Mouse (Mus musculus): ENCODE results near the gene Fv1.

Gene Fv1

DNA sequence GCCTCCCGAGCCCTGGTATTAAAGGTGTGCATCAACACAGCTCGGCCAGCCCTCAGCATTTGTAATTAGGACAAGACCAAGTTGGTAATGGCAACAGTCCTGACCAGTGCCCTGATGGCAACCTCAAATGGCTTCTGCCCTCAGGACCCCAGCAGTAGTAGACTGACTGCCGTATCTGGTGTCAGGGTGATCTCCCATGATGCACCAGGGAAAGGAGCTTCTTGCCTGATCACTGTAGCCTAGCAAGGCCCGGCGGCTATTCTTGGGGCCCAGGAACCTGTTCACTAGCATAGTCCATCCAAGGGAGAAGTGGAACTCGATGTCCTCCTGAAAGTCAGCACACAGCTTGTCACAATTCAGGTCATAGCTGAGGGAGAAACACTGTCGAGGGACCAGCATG, 13.0 kb downstream of the Fv1 start:
- in situ Hi-C loops (cut with MboI; ENCODE audit: unreplicated experiment in 2 of 2), result no loop called here

DNA sequence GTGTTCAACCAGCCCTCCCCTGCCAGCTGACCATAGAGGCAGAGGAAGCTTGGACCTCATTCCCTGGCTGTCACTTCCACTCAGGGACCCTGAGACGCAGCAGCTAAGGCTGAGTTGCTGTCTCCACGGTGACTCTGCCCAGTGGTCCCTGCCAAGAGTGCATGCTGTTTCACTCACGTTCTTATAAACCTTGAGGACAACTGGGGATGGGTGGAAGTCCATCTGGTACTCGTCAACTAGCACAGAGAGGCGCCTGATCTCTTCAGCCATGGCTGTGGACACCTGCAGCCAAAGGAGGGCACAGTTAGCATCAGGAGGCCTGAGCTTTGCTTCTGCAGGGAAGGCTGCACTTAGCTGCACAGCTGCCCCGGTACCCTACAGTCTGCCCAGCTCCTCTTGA, 14.3 kb downstream of the Fv1 start:
- in situ Hi-C loops (cut with MboI; ENCODE audit: unreplicated experiment in 2 of 2), result no loop called here

DNA sequence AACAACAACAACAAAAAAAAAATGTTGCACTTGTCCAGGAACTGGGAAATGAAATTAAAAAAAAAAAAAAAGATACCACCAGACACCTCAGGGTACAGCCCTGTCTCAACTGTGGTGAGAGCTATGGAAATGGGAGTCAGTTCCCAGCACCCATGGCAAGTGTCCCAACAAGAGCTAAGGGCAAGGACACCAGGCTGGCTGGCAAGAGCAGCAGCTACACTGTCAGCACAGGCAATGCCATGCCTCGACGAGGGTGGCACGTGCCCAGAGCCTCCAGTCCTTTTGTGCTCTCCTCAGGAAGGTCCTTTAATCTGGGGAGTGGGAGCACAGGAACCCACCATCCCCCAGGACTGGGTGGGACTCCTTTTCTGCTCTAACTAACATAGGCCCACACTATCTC, 15.4 kb downstream of the Fv1 start:
- in situ Hi-C loops (cut with MboI; ENCODE audit: unreplicated experiment in 2 of 2), result no loop called here

DNA sequence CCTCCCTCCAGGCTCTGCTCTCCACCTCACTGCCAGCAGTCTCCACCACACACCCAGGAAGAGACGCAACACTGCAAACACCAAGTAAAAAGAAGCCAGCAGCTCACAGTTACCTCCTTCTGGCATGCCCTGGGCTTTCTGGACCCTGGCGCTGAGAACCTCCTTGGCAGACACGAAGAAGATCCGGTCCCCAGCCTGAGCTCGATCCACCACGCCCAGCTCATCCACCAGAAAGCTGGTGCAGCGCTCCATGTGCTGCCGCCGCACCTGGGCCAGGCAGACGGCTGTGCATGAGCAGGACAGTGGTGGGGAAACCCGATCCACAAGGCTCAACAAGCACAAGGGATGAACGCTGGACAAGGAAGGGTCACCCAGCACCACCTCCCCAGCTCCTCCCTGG, 17.4 kb downstream of the Fv1 start:
- in situ Hi-C loops (cut with MboI; ENCODE audit: unreplicated experiment in 2 of 2), result no loop called here

DNA sequence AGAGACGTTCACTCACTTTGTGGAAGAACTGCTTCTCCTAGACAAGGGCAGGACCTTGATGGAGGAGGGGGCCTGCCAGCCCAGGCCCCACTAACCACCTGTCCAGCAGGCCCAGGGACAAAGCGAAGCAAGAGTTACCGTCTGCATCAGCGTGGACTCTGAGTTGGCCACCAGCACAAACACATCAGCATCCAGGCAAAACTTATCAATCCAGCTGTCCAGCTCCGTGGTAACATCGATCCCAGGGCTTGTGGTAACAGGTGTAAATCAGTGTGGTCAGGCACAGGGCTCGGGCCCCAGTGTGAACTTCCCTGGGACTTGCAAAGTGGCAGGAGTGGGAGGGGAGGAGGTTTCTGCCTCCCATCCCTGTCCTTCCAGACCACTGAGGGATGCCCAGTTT, 18.5 kb downstream of the Fv1 start:
- in situ Hi-C loops (cut with MboI; ENCODE audit: unreplicated experiment in 2 of 2), result no loop called here

DNA sequence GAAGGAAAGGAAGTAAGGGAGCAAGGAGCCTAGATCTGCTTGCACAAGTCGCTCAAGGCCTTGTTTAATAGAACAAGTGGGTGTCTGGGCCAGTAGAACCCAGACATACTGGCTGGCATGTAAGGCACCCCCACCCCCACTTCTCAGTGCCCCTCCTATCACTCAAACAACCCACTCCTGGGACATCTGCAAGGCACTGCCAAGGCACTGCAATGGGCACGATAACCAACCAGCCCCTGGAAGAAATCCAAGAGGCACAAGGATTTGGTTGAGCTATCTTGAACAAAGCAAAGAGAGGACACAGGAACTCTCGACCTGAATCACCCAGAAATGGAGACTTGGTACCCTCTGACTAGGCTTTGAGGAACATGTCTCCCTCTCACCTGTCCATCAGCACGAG, 19.5 kb downstream of the Fv1 start:
- in situ Hi-C loops (cut with MboI; ENCODE audit: unreplicated experiment in 2 of 2), result no loop called here

DNA sequence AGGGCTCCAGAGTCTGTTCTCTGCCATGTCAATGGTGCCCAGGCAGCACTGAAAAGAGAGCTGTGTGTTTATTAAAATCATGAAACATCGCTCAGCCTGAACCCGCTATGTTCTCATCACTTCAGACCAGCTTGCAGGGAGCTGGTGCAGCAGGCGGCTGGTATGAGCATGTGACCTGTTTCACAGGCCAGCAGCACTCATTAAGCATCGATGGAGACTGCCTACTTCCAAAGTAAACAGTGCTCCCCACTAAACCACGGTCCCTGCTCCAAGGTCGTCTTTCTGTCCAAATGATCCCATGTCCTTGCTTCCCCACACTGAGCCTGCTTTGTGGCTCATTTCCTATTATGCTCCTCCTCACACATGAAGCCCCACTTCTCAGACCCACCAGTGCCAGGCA, 21.6 kb downstream of the Fv1 start:
- in situ Hi-C loops (cut with MboI; ENCODE audit: unreplicated experiment in 2 of 2), result no loop called here

DNA sequence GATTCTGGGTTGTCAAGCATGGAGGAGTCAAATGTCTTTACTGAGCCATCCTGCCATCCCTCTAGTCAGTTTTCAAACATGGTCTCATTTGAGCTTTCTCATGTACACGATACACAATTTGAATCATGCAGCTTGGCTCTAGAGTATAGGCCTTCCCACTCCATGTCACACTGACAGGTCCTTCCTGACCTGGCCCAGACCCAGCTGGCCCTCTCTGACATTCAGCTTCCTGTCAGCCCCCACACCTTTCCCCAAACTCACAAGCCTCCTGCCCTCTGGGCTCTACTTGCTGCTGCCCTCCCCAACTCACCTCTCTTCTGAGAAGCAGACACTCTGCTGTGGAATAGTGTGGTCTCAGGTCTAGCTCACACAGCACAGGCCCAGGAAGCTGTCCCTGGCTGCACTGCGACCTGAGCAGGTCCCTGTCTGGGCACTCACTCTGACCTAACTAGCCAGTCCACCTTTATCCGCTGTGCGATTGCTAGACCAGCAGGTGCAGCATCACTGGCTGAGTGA, 27.1 kb downstream of the Fv1 start:
- in situ Hi-C loops (cut with MboI; ENCODE audit: unreplicated experiment in 2 of 2), result no loop called here

DNA sequence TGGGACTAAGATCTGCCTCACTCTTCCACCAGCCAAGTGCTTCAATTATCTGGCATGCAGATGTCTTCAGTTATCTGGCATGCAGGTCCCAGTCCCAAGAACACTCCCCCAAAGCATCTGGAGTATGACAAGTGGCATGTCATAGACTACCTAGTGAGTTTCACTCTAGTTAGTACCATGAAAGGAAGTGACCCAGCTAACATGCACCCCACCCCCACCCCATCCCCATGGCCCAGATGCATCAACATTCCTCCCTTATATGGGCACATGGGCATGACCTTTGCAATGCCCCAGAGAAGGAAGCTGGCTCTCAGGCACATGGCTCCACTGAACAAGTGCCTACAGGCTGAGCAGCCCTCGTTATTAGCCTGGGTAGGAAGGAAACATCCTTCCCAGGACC, 27.6 kb downstream of the Fv1 start:
- in situ Hi-C loops (cut with MboI; ENCODE audit: unreplicated experiment in 2 of 2), result no loop called here

DNA sequence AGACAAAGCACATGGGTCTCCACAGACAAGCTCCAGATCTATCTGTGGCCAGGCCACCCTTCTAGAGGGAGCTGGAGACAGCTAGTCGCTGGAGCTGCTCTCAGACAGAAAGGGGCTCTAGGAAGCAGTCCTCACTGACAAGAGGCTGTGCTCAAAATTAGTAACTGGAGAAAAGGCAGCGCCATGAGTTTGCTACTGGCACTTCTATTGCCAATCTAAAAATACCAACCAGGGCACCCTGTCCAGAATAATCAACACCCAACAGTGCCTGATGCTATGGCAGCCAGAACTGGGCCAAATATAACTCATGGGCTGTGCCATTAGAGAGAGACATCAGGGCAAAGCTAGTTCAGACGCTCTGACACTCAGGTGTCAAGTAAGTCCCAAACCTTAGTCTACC, 28.6 kb downstream of the Fv1 start:
- in situ Hi-C loops (cut with MboI; ENCODE audit: unreplicated experiment in 2 of 2), result no loop called here

DNA sequence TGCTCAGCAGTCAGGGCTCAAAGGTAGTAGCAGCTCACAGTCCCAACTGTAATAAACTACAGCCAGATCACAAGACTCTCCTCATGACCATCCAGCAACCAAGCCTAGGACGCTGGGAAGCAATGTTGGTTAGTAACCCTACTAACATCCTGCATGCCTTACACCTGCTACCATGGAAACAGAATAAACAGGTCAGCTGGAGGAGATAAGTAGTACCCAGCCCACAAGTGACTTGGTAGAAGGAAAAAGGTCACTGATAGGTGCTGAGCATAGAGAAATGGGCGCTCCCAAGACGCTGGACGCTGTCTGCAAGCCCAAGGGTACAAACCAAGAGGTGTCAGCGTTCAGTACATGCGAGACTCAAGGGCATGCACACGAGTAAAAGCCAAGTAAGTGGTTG, 31.7 kb downstream of the Fv1 start:
- in situ Hi-C loops (cut with MboI; ENCODE audit: unreplicated experiment in 2 of 2), result loop anchor here in 1 of 2 experiments (5.0 kb wide), 1 partner anchor 33 kb away; the partner anchor contains the start of genes Fv1 and Miip

DNA sequence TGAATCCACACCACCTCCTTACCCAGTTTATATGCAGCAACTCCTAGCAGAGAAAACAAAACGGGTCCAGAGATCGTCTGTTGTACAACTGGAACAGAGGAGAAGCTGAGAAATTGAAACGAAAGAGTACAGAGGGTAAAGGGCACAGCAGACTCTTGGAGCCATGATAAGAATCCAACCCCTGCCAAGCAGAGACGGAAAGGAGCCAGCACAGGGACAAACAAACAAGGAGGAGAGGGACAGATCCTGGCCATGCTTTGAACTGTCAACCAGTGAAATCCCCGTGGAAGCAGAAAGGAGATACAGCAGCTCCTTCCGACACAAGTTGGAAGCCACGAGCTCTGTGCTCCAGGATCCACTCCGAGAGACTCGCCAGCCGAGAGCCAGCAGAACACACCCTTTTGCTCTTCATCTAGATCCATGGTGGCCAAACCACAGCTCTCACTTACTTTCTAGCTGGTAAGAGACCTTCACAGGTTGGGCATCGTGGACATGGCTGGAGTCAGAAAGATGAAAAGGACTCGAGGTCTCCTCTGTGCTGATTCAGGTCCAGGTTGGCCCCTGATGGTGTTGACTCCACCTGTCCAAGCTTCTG, 34.2 kb downstream of the Fv1 start:
- in situ Hi-C loops (cut with MboI; ENCODE audit: unreplicated experiment in 2 of 2), result loop anchor here in 1 of 2 experiments (5.0 kb wide), 1 partner anchor 36 kb away; the partner anchor contains the start of genes Fv1 and Miip

DNA sequence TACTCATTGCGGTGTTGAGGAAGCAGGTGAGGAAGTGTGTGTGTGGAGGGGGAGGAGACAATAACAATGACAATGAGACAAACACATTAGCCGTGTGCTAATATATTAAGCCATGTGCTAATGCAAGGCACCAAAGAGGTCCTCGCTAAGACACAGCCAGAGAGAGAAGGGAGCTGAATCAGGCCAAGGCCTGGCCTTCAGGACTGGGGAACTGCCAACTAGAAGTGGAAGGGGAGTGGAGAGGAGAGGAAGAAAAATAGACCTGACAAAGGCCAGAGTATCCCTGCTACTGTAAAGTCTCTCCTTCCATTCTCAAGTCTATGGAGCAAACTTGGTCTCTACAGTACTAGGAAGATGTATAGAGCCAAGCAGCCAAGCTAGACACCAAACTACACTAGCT, 34.8 kb downstream of the Fv1 start:
- in situ Hi-C loops (cut with MboI; ENCODE audit: unreplicated experiment in 2 of 2), result loop anchor here in 1 of 2 experiments (5.0 kb wide), 1 partner anchor 36 kb away; the partner anchor contains the start of genes Fv1 and Miip

DNA sequence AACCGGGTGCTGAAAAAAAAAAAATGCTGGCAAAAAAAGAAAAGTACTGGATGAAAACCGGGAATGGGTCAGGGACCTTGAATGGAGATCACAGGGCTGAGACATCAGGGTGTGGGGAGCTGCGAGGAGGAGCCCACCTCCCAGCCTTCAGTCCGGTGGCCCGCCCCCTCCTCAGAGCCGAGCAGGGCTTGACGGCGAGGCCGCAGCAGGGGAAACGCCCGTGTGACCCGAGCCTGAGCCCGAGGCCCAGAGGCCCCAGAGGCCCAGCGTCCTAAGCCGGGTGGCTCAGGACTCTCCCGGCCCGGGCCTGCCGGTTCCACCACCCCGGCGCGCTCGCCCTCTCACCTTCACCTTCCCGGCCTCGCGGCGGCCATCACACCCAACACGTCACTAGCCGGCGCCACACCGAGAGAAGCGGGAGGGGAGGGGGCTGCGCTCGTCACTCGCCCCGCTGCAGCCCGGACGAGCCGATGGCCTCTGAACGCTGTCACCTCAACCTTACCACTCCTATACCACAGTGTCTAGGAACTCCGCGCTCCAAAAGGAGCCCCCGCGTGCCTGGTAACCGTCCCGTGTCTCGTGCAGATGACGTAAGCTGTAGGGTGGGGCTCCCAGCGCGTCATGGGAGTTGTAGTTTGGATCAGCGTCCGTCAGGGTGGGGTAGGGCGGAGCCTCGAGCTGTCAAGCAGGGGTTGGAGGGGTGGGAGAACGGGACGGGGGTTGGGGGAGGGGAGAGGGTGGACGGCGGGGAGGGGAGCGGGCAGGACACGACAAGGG, 35.7 kb downstream of the Fv1 start, which contains the start of gene Mfn2:
TSS of gene Mfn2 (minus strand) at position 392 of the 777 bp plus-strand sequence.
- in situ Hi-C loops (cut with MboI; ENCODE audit: unreplicated experiment in 2 of 2), result loop anchor here in 1 of 2 experiments (5.0 kb wide), 1 partner anchor 37 kb away; the partner anchor contains the start of genes Fv1 and Miip

DNA sequence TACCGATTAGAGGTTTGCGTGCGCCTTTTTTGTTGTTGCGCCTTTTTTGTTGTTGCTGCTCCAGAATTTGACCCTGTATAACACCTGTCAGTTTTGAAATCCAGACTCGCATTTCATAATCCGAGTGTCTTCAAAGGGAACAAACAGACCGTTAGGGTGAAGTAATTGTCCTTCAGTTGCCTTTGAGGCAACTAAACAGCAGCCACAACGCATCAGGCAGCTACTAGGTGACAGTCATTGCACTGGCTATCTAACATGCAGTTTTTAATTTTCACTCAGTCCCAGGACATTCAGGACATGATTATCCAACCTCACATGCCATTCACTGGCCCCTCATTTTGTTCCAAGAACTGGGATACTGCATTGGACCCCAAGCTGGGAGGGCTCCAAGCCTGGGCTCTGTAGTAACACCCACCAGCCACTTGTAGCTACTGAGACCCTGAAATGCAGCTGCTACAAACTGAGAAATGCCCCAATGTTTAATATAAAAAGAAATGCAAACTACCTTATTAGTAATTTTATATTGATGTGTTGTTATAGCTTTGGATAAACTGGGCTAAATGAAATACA, 36.4 kb downstream of the Fv1 start:
- in situ Hi-C loops (cut with MboI; ENCODE audit: unreplicated experiment in 2 of 2), result no loop called here

DNA sequence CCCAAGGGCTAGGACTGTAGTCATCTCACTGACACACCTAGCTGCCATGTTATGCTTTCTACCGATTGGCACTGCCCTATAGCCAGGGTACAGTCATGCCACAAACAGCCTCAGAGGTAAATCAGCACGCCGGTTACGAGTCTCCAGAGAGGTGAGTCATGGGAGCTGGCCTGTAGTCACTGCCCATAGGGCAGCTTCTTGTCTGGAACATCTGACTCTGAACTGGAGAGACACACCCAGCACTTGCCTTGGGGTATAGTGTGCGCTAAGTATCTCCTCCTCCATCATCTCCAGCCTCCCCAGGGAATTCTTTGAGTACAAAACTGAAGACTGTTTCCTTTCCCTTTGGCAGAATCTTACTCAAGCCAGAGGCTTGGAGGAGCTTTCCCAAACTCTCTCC, 37.5 kb downstream of the Fv1 start:
- in situ Hi-C loops (cut with MboI; ENCODE audit: unreplicated experiment in 2 of 2), result no loop called here

DNA sequence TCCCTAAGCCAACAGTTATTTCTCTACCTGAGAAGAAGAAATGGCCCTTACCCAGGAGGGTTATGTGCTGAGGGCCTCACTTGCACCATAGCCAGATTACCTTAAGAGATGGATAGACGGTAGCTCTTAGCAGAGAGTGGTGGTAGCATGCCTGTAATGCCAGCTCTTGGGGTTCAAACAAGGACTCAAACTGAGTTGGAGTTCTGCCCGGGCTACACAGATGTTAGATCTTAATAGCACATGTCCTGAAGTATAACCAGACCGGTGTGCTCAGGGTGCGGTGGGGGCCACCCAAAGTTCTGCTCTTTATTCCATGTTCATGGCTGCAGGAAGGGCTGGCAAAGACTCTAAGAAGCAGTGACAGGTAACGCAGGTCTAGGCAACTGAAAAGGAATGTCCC, 40.7 kb downstream of the Fv1 start:
- in situ Hi-C loops (cut with MboI; ENCODE audit: unreplicated experiment in 2 of 2), result no loop called here

DNA sequence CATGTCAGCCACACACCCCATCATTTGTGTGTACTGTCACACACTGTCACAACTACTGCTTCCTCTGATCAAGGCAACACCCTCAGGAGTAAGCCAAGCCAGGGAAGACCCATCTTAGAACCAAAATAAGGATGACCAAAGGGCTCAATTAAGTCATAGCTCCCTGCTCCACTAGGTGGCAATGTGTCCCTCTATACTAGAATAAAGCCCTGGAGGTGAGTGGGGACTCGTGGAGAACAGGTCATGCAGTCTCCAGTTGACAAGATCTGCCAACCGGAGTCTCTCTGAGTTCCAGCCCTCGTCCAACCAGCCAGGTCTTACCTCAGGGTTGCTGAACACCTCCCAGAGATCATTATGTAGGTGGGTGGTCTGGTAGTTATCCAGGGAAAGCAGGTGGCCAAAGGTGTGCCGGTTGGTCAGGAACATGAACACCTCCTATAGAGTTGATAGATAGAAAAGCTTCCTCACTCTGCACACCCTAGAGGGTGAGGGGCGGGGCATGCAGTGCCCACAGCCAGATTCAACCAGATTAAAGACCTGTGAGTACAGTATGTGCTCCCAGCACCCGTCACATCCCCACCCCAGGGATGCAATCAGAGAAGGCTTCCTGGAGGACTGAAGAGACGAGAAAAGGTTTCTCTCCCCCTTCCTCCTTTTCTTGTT, 49.8 kb downstream of the Fv1 start:
- in situ Hi-C loops (cut with MboI; ENCODE audit: unreplicated experiment in 2 of 2), result no loop called here
